Mouse (Mus musculus): Measurements from ENCODE around the gene Dok7.
A peak's percentile ranks its signal among the peaks of the same experiment; 100 is the strongest.

Dok7 gene

DNA sequence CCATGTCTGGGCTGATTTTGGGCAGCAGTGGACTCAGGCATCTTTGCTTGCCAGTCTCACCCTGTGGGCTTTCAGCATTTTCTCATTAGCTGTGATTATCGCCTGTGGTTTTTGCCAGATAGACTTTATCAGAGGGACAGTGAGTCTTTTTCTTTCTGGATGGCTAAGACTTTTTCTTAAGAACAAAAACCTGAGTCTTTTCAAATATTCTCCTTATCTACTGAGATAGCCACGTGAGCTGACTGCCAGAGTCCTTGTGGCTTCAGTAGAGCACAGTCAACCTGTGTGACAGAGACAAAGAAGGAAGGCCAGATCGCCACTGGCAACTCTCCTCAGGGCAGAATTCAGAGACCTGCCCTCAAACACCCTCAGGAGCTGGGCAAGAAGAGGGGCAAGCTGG, 61.1 kb downstream of the Dok7 start:
- no peak for DNase-seq (ENCODE audit: low spot score)

DNA sequence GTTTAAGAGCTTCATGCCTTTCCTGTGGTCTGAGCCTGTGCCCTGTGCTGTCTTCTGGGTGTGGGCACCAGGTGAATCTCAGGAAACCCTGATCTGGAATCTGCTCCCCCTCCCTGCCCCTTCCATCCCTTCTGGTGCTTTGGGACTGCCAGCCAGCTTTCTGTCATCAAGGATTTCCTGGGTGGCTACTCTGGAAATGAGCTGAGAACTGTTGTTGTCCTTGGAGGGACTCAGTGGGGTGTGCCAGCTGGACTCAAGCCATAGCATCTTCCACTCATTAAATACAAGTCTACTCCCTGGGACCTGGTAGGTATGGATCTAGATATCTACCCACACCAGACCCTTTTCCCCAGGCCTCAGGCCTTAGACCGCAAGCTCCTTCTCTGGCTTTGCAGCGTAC, 61.9 kb downstream of the Dok7 start:
- peak; percentile 6 for DNase-seq (ENCODE audit: low spot score)

DNA sequence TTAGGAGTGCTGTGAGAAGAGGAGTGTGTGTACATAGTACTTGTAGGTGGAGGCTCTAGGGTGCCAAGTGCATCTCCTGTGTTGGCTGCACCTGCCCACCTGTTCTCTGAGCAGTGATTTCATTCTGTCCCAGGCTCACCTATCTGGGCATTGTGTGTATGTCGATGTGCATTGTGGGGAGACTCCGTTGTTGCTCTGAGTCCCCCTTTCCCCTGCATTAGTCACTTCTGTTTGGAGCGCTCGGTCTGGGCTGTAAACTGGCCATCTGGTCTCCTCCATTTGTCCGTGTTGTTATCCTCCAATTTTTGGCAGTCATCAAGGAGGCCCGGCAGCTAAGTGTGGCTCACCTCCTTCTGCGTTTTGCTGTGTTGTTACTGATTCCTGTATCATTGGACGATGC, 63.5 kb downstream of the Dok7 start:
- no peak for DNase-seq (ENCODE audit: low spot score)

DNA sequence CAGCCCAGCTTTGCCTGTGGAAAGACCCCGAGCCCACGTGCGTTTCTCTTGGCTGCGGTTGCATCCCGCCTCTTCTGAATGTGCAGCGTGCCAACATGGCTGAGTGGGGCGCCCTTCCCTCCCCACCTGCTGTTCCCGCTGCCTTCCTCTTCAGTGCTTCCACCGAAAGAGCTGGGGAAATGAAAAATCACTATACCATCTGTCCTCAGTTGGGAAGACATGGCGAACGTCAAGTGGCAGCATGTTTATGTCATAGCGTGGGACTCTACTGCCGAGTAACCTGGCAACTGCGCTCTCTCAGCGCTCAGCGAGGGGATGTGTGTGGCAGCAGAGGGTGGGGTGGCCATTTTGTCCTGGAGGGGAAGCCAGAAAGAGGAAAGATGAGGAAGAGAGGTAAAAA, 72.6 kb downstream of the Dok7 start:
- DNase-seq (ENCODE audit: low spot score): no peak

DNA sequence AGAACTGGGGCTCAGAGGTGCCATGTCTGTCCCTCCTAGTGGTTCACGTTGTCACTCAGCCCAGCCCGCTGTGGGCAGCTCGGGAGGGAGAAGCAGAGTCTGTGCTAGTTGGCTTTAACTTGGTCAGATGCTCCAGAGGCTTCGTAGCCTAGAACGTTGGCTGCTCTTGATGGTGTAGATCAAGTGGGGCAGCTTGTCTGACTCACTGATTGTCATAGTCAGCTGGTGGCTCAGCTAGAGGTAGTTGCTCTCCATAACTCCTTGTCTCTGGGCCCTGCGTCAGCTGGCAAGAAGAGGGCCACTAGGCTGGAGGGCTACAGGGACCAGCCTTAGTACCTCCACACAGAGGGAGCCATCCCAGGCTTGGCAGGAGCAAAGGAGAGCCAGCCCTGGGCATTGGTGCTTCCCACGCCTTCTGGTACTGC, 73.2 kb downstream of the Dok7 start:
- DNase-seq (ENCODE audit: low spot score): no peak

DNA sequence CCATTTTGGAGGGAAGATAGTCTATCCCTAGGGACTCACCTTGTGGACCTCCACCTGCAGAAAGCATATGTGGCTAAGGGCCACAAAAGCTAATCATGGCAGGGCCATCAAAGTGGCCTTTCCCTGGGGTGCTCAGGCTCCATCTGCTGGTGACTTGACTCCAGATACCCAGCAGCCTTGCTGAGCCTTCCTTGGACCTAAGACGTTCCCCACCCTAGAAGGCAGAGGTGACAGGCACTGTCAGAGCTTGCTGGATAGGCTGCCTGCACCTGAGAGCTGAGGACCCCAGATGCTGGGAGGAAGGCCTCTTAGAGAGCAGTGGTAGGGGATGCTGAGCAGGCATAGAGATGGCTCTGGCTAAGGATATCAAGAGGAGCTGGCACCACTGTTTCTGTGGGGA, 74.7 kb downstream of the Dok7 start:
- no peak for DNase-seq (ENCODE audit: low spot score)

DNA sequence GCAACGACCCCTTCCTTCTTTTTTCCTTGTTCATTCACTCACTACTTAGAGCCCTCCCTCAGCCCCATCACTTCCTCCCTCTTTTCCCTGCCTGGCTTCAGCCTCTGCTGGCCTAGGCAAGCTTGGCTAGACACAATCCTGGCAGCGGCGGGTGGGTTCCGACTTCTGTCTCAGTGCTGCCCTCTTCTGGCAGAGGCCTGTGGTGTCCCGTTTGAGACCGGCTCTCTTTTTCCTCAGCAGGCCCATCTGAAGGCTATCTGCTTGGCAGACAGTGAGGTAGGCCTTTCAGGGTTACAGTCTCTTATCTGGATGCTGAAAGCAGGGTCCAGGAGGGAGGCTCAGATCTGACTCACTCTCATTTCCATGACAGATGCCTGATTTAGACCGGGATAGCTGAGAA, 75.2 kb downstream of the Dok7 start:
- DNase-seq (ENCODE audit: low spot score): peak; percentile 82

DNA sequence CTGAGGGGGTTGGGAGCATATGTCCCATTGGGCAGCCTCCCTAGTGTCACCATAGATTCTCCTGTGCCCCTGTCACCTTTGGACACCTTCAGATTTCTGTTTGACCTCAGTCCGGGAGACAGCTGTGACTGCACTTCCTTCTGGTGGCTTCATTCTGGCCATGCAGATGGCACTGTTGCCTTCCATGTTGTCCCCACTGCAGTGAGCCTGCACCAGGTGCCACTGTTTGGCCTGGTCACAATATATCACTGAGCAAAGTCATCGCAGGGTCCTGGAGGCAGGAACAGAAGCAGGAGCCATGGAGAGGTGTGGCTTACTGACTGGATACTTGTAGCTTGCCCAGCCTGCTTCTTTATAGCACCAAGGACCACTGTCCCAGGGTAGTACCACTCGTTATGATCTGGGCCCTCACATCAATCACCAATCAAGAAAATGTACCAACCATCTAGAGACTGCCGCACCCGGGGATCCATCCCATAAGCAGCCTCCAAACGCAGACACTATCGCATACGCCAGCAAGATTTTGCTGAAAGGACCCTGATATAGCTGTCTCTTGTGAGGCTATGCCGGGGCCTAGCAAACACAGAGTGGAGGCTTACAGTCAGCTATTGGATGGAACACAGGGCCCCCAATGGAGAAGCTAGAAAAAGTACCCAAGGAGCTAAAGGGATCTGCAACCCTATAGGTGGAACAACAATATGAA, 75.9 kb downstream of the Dok7 start:
- DNase-seq (ENCODE audit: low spot score): no peak

DNA sequence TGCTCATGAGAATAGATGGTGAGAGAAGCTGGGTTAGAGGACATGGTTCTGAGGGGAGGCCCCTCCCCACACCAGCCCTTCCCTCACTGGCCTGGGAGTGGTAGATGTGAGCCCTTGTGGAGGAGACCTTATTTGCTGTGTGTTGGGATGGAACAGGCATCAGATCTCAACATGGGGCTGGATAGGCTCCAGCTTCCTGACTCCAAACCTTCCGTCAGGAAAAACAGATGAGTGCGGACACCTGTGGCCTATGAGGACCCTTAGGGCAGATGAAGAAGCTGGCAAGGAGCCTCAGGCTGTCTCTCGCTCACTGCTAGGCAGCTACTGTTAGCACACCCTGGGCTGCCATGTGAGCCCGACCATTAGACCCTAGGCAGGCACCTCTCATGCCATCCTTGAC, 76.9 kb downstream of the Dok7 start:
- DNase-seq (ENCODE audit: low spot score): no peak

DNA sequence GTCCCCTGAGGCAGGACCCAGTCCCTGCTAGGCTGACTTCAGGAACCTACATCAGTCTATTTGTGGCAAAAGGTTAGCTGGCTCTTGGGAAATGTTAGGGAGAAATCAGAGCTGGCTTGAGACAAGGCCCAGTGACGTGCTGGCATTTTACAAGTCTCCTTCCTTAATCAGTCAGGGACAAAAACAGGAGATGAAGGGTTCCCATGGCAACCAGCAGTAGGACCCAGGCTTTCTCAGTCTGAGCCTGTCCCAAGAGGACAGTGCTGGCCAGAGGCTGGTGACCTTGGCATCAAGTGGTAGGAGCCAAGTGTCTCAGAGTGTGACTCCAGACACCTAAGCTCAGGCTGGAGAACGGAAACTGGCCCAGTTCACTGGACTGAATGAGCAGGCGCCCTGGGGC, 77.7 kb downstream of the Dok7 start:
- DNase-seq (ENCODE audit: low spot score): no peak

DNA sequence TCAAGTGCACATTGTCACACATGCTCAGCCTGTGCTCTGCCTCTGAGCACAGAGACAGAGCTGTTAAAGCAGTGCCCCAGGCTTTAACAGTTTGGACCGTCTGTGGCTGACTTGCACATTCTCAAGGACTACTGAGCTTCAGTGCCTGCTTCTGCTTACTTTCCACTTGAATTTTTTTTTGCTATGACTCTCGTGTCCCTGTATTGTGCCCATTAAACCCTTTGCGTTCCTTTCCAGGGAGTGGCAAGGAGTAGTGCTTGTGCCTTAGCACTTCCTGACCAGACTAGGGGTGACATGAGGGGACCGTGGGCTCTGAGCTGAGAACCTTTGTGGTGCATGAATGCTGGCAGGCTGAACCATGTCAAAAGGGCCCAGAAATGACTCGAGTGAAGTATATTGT, 79.3 kb downstream of the Dok7 start:
- DNase-seq (ENCODE audit: low spot score): peak; percentile 75

Measured in lung, postnatal 25 days (tissue).